Mouse (Mus musculus): ENCODE measurements around the gene Acot7.

The Acot7 gene

DNA sequence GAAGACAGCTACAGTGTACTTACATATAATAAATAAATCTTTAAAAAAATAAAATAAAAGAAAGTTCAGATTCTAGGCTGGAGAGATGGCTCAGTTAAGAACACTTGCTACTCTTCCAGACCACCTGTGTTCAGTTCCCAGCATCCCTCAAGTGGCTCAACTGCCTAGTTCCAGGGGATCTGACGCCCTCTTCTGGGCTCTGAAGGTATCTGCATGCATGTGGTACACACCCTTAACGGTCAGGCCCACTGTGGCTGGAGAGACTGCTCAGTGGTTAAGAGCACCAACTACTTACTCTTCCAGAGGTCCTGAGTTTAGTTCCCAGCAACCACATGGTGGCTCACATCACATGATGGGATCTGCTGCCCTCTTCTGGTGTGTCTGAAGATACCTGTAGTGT lies 100.0 kb downstream of the Acot7 start:
- DNase-seq, result no peak

DNA sequence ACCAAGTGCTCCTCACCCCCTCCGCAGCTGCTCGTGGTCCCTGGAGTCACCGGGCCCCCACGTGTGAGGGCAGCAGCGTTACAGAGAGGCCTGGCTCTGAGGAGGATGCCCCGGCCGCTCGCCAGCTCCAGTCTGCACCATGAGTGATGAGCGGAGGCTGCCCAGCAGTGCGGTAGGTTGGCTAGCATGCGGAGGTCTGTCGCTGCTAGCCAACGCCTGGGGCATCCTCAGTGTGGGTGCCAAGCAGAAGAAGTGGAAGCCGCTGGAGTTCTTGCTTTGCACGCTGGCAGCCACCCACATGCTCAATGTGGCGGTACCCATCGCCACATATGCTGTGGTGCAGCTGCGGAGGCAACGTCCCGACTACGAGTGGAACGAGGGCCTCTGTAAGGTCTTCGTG lies 101.1 kb downstream of the Acot7 start:
- DNase-seq, result no peak

DNA sequence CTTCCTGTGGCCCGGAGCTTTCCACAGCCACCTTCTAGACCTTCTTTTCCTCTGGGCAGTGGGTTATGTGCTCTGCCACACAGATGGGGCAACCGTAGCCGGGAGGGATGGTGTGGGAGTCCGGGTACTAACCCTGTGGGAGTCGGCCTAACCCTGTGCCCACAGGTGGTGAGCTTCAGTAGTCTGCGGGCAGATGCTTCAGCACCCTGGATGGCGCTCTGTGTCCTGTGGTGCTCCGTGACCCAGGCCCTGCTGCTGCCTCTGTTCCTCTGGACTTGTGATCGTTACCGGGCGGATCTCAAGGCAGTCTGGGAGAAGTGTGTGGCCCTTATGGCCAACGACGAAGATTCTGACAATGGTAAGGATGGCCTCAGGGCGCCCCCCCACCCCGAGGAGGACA lies 103.7 kb downstream of the Acot7 start:
- no peak for DNase-seq

DNA sequence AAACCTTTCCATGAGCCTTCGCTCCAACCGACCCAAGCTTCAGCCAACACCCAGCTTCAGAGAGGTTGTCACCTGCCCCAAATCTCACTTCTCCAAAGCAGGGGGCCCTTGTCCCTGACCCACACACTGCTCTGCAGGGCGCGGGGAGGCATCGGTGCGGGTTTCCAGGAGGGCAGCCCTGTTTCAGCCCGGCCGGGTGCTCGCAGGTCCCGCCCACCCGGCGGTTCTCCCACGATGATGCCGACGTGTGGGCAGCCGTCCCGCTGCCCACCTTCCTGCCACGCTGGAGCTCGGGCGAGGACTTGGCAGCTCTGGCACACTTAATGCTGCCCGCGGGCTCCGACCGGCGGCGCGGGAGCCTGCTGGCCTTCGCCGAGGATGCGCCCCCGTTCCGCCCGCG lies 104.8 kb downstream of the Acot7 start:
- no peak for DNase-seq

DNA sequence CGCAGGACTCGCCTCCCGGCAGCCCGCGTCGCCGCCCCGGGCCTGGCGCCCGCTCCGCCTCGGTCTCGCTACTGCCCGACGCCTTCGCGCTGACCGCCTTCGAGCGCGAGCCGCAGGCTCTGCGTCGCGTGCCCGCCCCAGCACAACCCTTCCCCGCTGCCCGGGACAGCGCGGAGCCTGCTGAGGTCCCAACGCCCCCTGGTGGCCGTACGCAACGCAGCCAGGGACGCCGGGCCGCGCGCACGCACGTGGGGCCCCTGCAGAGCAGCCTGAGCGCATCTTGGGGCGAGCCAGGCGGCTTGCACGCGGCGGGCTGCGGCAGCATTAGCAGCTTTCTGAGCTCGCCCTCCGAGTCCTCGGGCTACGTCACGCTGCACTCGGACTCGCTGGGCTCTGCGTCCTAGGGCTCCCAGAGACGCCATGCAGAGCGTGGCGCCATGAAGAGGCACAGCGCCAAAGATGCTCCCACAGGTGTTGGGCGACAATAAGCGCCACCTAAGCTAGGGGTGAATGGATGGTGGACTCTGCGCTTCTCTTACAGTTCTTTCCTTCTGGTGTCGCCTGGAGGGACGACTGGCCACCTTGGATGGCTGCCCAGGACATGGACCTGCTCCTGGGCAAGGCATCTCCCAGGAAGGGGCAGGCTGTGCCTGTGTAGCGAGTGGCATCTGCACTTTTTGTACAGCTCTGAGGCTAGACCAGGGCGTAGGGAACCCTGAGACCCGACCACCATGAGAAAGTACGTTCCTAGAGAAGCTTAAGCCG lies 105.4 kb downstream of the Acot7 start:
- DNase-seq, result peak; percentile 86 to 88

DNA sequence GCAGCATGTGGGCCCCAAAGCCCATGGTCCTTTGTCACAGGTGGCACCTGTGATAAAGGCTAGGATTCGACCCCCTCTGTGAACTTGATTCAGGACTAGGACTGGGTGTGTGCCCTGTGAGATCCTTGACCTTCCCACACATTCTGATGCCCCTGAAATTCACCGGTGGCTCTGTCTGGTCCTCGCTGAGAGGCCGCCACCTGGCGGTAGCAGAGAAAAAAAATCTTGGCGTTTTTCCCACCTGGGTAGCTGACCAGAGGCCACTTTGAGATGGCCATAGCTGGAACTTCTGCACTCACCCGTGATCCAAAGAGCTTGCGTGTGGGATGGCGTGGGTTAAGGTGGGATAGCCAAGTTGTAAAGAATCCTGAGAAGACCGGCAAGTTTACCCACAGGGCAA lies 107.6 kb downstream of the Acot7 start:
- DNase-seq, result peak; percentile 68 to 76

DNA sequence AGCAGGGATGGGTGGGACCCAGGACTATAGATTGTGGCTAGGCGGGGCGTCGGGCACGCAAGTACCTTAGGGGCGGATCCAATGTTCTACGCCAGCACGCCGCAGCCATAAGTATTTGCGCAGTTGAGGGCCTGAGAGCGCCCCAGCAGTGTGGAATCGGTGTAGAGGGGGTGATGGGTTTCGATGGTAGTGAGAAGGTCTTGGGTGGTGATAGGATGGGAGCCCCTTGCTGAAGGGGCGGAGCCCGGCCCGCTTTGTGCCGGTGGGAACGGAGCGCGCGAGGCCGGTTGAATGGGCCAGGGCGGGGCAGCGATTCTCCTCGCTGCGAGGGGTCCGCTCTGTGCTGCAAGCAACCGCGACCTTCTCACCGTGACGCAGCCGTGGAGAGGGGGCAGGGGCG lies 108.2 kb downstream of the Acot7 start:
- DNase-seq, result no peak

DNA sequence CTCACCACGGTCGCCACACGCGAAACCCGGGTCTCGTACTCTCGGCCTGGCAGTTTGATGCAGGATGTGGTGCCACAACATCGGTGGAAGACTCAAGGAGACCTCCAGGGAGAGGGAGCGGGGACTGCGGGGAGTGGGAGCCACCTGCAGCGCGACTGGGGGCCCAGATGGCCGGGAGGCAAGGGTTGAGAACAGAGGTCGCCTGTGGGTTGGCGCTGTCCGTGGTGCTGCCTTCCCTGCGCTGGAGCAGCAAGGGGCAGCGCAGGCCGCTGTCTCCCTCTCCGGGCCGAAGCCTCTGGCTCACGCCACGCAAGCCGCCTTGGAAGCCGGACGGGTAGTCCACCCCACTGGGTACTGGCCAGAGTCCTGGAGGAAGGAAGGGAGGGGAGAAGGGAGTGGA lies 109.0 kb downstream of the Acot7 start:
- DNase-seq, result peak; percentile 85 to 88

DNA sequence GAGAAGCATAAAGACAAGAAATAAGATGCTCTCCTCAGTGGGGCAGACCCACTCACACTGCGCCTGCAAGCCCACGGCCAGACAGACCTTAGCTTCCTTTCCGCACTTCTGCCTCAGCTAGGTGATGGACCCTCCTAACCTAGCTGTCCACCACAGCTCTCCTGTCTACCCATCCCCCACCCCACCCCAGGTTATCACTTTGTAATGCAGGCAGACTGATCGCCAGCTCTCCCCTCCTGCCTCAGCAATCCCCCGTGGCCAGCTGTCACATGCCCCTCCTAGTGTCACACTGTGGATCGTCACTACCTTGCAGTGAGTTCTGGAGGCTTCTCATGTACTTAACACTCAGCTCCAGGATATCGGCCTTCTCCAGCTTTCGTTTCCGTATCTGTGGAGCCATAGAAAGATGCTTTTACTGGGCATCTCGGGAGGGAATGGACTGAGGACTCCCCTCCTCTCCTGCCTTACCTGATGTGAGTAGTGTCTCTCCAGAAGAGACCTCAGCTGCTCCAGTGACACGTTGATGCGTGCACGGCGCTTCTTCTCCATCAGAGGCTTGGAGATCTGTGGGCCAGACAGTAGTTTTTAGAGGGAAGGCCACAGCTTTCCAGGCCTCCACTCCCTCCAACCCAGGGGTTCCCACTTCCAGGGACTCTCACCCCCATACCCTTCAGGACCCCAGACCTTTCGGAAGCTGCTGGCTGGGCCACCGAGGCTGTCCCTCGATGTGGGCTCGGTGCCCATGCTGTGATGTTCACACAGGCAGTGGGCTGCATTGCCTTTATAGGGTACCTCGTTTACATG lies 109.6 kb downstream of the Acot7 start:
- DNase-seq, result no peak

DNA sequence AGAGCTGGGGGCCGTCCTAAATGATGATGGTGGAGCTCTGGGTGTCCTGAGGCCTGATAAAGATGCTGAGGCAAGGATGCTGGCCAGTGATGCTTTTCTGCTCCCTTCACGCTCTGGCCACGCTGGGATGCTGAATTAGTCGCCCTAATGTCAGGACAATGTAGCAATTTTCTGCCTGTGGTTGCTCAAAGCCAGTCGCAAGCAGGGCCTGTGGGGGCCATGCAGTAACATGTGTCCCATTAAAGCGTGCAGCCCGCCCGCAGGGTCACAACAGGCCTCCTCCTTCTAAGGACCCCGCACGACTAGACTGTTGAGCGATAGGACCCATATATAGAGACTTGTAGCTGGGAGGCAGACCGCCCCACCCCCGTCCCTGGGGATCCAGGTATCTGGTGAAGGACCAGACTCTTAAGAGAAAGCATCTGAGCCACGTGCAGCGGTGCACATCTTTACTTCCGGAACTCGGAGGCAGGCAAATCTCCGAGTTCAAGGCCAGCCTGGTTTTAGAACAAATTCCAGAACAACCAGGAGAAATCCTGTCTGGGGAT lies 110.5 kb downstream of the Acot7 start:
- DNase-seq, result no peak

DNA sequence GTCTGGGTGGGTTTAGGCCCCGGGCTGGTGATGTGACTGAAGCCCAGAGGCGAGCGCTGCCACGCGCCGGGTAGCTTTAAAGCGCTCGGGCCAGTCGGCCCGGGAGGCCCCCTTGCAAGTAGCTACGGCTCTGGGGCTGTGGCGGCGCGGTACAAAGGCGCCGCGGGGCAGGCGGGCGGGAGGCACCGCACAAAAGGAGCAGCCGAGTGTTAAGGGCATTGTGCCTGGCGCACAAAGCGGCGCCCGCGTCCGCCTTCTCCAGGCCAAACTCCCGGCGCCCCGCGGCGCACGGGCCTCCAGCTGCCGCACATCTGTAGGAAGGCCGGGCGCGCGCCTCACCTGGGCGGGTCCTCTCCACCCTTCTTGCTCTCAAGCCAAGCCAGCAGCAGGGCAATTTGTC lies 112.5 kb downstream of the Acot7 start:
- no peak for DNase-seq

DNA sequence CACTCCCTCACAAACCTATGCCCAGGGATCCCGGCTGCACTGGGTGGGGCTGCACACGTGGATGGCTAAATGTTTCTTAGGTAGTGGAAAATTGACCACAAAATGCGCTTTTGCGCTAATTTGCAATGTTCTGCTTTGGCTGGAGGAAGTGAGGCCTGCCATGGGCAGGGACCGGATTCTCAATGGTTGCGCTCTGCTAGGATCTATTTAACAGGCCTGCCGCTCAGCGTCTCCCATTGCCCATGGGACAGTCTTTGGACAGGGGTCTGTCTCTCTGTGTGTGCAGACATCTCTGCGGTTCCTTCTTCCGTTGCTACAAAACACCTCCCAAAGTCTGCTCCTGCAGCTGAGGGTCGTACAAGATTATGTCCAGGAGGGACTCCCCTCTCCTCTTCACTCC lies 113.1 kb downstream of the Acot7 start:
- no peak for DNase-seq

DNA sequence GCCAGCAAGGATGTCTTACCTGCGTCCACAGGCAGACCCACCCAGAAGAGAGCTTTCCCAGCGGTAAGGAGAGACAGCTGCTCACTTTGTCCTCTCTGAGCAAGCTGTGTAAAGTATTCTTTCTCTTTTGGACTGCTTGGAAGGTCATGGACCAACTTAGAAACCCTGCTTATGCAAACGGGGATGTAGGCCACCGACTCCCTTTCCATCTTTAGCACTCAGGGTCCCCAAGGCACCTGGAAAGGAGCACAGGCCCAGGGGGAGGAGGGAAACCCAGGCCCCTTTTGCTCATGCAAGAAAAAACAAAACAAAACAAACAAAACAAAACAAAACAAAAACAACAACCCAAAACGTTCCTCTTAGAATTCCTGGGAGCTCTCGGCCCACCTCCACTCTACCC lies 113.6 kb downstream of the Acot7 start, which contains the start of gene Hes3:
TSS of gene Hes3 (minus strand) at position 101 of the 400 bp plus-strand sequence.
- DNase-seq, result no peak

DNA sequence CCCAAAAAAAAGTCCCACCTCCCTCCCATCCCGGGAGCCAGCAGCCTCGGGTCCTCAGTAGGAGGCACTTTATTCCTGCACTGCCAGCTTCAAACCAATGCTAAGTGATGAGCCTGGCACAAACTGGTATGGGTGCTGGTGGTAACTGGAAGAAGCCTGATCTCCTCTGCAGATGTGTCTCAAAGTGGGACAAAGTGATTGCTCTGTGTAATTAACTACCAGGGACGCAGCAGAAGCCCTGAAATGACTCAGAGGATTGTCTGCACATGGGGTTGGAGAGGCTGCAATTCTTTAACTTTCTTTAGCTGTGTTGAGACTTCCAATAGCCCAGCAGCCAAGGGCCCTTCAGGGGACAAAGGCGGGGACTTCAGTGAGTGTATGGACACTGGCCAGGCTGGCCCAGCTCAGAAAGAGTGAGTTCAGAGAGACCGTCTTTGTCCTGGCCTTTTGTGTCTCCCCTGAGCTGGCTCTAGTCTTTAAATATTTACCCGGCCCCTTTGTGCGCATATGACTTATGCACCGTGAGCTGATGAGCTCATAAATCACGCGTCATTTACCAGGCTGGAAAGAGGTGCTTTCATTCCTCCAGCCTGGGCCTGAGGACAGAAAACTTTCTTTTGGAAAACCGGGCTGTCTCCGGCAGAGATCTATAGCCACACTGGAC lies 114.3 kb downstream of the Acot7 start:
- no peak for DNase-seq

DNA sequence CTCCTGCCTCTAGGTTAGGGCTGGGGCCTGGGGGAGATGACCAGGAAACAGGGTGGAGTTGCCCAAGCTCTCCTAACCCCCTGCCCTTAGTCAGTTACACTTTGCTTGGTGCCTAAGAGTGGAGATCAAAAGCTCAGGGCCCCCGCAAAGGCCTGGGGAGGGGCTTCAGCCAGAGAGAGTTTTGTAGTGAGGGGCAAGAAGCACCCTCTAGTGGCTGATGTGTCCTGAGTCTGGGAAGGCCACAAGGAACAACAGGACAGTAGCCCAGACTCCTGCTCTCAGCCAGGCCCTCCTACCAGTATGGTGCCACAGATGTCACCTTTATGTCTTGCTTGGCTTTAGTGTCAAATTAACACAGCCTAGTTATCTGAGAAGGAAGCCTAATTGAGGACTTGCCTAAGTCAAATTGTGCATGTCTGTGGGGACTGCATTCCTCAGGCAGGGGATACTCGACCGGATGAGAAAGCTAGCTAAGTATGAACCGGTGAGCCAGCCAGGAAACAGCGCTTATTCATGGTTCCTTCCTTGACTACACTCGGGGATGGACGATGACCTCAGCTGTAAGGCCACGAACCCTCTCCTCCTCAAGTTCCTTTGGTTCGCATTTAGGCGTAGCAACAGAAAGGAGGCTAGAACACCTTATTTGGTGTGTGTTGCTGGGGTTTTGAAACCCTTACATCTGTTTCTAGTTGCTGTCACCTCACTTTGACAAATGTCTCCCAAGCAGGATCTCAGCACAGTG lies 116.4 kb downstream of the Acot7 start:
- peak; percentile 27 to 62 for DNase-seq

DNA sequence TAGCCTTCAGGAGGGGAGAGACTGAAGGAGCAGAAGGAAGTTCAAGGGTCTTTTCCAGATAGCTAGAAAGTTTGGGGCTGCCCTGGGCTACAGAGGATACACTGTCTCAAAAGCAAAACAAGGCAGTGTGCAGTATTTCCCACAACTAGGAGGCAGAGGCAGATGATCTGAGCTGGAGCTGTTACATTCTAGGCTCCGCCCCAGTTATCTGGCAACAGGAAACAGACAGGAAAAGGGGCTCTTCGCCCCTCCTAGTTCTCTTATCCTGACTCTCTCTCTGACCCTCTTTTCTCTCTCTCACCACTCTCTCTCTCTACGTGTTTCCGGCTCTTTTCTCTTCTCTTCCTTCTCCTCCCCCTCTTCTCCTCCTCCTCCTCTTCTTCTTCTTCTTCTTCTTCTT lies 118.0 kb downstream of the Acot7 start:
- DNase-seq, result no peak

DNA sequence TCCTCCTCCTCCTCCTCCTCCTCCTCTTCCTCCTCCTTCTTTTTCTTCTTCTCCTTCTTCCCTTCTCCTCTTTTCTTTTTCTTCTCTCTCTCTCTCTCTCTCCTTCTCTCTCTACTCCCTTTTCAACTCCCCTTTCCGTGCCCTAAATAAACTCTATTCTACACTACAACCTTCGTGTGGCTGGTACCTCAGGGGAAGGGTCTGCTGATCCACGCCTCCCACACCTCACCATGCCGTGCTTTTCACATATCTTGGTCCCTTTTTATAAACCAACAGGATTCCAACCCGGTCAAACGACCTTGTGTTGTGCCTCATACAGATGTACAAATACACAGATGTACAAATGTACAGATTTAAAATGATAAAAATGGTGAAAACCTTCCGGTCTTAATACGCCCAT lies 118.4 kb downstream of the Acot7 start:
- no peak for DNase-seq

DNA sequence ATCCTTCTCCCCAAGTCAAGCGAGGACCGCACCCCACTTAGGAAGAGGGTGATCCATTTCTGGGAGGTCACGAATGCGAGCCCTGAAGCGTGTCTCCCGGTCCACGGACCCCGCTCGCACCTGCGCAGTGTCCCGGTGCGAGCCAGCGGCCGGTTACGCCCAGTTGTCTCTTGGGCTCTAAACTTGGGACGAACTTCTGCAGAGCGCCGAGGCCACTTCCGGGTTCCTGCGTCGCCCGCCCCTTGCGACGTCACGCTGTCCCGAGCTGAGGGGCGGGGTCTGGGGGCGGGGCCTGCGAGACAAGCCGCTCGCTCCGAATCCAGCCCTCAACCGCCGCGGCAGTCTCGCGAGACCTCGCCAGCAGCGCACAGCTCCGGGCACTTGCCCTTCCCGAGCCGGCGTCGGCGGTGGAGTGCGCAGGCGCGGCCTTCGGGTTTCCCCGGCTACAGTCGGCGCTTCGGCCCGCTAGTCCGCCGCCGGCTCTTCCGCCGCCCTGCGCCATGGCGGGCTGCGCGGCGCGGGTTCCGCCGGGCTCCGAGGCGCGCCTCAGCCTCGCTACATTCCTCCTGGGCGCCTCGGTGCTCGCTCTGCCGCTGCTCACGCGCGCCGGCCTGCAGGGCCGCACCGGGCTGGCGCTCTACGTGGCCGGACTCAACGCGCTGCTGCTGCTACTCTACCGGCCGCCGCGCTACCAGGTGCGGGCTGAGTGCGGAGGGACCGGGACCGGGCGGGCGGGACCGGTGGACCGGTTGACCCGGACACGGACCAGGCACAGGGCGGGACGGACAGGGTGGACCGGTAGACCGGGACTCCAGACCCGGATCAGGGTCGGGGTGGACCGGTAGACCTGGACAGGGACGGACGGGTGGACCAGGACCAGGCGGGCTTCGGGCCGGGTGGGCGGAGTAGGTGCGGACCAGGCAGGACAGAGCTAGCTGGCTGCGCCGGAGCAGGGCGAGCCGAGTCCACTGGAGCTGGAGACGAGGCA lies 119.2 kb downstream of the Acot7 start, which contains the start of gene Icmt:
TSS of gene Icmt (plus strand) at position 354 of the 988 bp plus-strand sequence.
- DNase-seq, result peak; percentile 99 to 100

DNA sequence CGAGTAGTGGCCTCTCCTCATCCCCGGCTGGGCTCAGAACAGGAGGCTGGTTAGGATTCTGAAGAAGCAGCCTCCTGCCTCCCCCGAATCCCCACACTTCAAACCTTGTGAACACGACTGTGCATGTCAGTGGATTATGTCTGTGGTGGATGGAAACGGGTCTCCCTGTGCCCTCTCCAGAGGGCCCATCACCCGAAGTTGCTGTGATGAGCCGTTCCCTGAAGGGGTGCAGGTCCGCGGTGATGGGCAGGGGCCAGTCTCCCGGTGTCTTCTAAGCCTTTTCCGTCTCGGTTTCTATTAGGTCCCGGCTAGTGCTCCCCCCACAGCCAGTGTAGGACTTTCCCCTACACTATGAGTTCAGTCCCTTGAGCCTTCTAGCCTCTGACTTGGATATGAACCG lies 120.9 kb downstream of the Acot7 start:
- no peak for DNase-seq

DNA sequence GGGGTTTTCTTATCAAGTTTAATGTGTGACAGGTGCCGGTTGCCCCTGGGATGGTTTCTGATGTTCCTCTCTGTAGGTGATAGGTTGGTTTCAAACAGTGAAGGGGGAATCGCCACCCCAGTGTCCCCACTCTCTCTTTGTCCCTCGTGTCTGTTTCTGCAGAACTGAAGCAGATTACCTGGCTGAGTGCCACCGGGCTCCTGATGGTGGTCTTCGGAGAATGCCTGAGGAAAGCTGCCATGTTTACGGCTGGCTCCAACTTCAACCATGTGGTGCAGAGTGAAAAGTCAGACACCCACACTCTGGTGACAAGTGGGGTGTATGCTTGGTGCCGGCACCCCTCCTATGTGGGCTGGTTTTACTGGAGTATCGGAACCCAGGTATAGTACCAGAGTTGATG lies 122.4 kb downstream of the Acot7 start:
- no peak for DNase-seq

DNA sequence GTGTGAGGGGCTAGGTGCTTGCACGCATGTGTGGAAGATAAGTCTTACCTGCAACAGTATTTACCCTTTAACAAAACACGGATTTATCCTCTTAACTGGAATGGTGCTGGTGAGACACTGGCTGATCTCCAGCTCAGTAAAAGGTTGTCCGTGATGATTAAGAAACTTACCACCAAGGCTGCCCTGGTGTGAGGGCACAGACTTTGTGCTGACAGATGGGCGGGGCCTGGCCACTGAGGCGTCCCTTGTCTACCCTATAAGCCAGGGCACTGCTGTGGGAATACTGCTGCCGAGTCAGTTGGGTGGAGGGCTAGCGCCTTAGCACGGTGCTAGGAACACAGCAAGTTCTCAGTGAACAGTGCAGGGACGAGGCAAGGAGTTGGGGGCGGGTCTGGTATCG lies 124.1 kb downstream of the Acot7 start:
- DNase-seq, result peak; percentile 68 to 86

All from kidney, postnatal 25 days (tissue).